Mouse (Mus musculus) G1E (cell line): ENCODE measurements around the gene Plcb1.

Experiments used
- CTCF ChIP-seq: IDR thresholded peaks from 2 replicates; pipeline ENCODE4 v1.5.1; 2012; ENCODE audit warnings: low read depth, low read length, inconsistent platforms, mixed read lengths
- GATA1 ChIP-seq: IDR thresholded peaks from 2 replicates; pipeline ENCODE4 v1.6.1; 2012; ENCODE audit warnings: borderline replicate concordance, low read length, inconsistent platforms, mixed read lengths
- GATA2 ChIP-seq: IDR thresholded peaks from 2 replicates; pipeline ENCODE4 v1.6.1; 2012; ENCODE audit warnings: low read depth, low read length, inconsistent platforms, borderline replicate concordance
- TAL1 ChIP-seq: conservative IDR thresholded peaks from 2 replicates; pipeline ENCODE4 v1.6.1; 2012; ENCODE audit warnings: low read depth, low read length, inconsistent platforms, mixed read lengths

- TF ChIP-seq CTCF = no peak
- TF ChIP-seq TAL1 = no peak
- no peak for TF ChIP-seq GATA1
- no peak for TF ChIP-seq GATA2
Observed at GRCm38 (mm10) chr2:135018708-135019107, 232.8 kb downstream of the Plcb1 start.
